Mouse (Mus musculus): Measurements from ENCODE around the gene Myo6.

Myo6 gene

DNA sequence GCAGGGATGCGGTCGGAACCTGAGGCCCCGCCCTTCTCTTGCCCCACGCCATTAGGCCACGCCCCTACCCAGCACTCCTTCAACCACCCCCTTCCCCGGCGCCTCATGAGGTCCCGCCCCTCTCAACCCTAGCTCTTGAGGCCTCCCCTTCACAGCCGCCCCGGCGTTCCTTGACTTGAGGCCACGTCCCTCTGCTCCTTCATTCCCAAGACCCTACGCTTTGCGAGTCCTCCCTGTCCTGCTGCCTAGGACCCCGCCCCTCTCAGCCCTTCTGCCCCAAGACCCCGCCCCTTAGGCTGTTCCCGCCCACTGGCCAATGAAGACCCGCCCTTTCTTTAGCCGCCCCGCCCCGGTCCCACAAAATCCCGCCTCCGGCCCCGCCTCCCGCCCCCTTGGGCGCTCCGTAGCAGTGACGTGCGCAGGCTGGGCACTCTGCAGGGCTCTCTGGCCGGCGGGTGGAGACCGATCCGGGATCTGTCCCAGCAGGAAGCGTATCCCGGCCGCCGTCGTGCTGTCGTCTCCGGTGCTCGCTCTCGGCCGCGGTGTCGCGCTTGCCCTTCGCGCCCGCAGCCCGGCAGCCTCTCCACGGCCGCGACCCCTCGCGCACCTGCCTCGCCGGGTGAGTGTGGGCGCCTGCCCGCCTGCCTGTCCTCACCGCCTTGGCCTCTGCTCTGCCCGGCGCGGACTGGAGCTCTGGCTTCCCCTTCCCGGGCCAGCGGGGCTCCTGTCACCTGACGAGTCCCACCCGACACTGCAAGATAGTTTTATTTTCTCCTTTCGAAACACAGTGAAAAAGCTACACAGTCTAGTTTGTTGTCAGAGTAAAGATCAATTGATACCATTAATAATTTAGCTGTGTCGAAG lies at the start of gene Myo6:
Gene Myo6, plus strand, starts transcription at position 421 of the 864 bp plus-strand sequence.
- peak; percentile 95 to 96 for DNase-seq (ENCODE audit: low spot score in 2 of 2)

DNA sequence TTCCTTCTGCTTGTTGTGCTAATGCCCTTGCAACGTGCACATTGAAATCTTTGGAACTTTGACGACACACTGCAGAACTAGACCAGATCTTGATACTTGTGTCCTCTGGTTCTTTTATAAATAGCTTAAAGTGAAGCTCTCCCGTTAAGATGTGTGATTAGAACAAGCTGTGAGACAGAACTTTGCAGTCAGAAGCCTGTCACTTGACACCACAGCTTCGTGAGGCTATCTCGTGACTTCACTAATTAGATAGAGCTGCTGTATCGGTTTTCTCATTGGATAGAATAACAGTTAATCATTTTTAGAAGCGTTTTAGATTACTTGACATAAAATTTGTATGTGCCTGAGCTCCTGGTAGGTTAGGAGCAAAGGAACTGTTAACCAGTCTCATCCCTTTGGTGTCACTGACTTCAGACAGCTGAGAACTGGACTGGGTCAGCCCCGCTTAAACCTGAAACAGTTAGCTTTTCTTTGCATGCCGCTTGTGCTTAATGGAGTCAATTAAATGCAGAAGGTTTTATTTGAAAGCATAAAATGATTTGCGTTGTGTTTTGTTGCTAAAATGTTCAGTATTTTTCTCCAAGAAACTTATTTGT lies 18.7 kb upstream of the Myo6 start:
- no peak for DNase-seq (ENCODE audit: low spot score in 2 of 2)

DNA sequence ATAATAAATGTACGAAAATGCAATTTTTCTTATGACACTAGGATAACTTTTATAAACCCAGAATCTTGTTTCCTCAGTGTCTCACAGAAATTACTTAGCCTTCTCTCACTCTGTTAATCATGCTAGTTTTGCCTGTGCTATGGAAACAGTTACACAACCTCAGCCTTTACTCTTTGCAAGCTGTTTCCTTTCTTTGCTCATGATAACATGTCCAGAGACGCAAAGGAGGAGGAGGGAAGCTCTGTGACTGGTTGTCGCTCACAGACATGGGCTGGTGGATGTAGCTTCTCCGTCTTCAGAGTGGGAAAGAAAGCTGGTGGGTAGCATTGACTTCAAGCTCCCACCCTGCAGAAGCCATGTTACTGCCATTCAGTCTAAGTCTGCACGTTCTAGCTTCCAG lies 15.2 kb upstream of the Myo6 start:
- no peak for DNase-seq (ENCODE audit: low spot score in 2 of 2)

DNA sequence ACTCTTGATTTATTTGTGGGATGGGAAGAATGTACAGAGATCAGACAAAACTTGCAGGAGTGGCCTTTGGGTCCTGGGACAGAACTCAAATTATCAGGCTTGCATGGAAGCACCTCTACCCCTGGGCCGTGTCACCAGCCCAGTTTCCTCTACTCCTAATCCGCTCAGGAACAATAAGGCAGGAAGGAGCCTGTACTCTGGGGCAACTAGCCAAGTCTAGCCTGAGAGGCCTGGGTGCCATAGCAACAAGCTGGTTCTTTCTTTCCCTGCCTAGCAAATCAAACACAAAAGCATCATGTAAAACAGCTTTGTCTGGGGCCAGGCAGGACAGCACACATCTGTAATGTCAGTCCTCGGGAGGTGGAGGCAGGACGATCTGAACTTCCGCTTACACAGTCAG lies 9.6 kb upstream of the Myo6 start:
- peak; percentile 81 to 84 for DNase-seq (ENCODE audit: low spot score in 2 of 2)

GRCm38 (mm10) chr9:80156780-80157179 lies 8.1 kb upstream of the Myo6 start:
- no peak for DNase-seq (ENCODE audit: low spot score in 2 of 2)

DNA sequence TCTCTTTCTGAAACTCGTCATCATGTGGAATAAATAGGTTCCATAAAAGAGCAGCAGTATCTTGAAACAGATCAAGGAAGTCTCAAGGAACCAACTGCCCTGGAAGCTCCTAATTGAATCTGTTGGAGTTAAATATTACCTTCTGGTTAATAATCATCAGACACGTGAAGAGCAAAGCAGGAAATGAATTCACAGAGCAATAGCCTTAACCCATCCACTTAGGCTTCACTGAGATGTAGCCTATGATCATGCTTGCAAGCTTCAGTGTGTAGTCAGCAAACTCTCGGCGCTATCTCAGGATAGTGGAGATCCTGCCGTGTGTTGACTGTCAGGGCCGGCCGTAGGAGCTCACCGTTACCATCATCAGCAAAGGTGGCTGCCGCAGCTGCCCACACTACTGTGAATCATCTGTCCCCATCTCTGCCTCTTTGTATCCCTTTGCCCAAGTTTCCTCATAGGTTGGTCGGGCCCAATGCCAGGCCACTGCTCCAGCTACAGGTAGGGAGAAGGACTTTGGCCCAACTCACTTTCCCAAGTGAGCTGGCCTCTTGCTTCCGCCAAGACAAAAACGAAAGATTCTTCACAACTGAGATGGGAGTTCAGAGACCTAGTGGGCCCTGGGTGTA lies 6.9 kb upstream of the Myo6 start:
- DNase-seq (ENCODE audit: low spot score in 2 of 2) = no peak

GRCm38 (mm10) chr9:80158937-80159336 lies 5.9 kb upstream of the Myo6 start:
- no peak for DNase-seq (ENCODE audit: low spot score in 2 of 2)

GRCm38 (mm10) chr9:80161451-80161850 lies 3.4 kb upstream of the Myo6 start:
- DNase-seq (ENCODE audit: low spot score in 2 of 2) = no peak

DNA sequence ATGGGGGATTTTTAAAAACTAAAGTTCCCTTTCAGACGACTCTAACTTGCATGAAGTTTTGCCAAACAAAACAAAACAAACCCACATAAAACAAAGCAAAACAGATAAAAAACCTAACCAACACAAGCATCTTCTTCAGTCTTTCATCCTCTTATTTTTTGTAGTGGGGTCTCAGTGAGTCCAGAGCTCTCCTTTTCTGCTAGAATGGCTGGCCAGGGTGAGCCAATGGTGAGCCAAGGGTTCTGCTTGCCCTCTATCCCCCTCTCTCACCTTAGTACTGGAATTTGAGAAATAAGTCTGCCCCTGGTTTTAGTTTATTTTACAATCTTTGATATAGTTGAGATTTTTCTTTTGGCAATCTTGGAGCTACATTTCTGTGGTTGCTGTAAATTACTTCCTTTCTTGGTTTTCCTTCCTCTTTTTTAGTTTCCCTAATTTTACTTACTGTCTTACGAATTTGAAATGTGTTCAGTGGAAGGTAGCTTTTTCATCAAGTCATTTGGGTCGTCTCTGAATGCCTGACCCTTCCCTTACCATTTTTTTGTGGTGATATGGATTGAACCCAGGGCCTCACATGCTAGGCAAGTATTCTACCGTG lies 1.6 kb upstream of the Myo6 start:
- no peak for DNase-seq (ENCODE audit: low spot score in 2 of 2)

DNA sequence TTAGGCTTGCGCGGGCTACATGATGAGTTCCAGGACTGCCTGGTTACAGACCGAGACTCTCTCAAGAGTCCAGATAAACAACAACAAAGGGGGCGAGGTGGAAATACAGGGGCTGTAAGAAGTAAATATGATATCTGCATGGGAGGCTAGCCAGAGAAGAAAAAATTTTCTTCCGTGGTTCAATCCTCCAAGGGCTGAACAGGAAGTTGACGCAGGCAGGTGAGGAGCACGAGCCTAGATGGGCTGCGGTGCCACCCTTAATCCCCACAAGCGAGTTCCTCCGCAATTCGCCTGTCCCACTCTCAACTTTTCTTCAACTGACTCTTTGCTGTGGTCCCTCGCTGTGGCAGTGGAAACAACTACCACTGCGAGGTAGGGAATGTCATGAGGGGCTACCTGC lies 640 bp upstream of the Myo6 start:
- DNase-seq (ENCODE audit: low spot score in 2 of 2) = no peak

DNA sequence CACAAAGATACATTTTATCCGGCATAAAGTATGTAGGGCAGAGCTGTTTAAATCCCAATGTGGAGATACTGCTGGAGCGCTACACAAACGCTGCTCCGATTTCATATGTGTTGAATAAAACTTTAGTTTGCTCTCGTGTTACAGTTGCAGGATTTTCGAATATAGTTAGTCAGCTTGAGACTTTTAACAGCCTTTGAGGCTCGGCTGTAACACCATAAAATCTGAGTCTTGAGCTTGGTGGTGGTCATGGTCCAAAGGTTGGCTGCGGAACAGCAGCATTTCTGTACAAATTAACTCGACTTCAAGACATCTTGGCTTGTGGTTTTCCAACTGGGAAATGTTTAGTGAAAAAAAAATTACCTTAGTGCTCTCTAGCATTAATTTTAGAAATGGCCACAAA lies 859 bp downstream of the Myo6 start:
- no peak for DNase-seq (ENCODE audit: low spot score in 2 of 2)

GRCm38 (mm10) chr9:80166425-80166824 lies 1.6 kb downstream of the Myo6 start:
- DNase-seq (ENCODE audit: low spot score in 2 of 2) = no peak

- DNase-seq (ENCODE audit: low spot score in 2 of 2) = no peak
These were observed 2.3 kb downstream of the Myo6 start for GRCm38 (mm10) chr9:80167089-80167488.

DNA sequence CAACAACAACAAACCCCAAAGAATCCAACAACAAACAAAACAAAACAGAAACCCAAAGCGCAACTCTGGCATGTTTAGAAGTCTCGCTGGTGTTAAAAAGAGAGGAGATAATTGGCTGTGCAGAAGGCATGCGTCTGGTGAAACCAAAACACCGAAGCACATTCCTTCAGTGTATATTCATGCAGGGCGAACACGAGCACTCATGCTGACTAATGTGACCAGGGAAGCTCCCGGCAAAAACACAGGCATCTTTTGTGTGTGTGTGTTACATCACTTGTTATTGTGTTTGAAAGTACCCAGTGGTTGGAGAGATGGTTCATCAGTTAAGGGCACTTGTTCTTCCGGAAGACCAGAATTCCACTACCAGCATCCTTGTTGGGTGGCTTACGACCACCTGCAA lies 4.7 kb downstream of the Myo6 start:
- no peak for DNase-seq (ENCODE audit: low spot score in 2 of 2)

DNA sequence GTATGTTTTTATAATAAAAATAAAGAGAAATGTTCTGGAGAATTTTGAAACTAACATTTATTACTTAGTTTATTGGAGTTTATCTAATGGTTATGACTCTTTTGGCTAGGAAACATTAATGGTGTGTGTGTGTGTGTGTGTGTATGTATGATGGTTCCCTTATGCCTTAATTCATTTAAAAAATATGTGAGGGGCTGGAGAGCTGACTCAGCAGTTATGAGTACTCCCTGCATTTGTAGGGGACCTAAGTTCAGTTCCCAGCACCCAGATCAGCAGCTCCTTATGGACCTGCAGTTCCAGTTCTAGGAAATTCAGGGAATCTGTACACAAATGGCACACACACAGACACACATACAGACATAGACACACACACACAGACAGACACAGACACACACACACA lies 6.4 kb downstream of the Myo6 start:
- no peak for DNase-seq (ENCODE audit: low spot score in 2 of 2)

DNA sequence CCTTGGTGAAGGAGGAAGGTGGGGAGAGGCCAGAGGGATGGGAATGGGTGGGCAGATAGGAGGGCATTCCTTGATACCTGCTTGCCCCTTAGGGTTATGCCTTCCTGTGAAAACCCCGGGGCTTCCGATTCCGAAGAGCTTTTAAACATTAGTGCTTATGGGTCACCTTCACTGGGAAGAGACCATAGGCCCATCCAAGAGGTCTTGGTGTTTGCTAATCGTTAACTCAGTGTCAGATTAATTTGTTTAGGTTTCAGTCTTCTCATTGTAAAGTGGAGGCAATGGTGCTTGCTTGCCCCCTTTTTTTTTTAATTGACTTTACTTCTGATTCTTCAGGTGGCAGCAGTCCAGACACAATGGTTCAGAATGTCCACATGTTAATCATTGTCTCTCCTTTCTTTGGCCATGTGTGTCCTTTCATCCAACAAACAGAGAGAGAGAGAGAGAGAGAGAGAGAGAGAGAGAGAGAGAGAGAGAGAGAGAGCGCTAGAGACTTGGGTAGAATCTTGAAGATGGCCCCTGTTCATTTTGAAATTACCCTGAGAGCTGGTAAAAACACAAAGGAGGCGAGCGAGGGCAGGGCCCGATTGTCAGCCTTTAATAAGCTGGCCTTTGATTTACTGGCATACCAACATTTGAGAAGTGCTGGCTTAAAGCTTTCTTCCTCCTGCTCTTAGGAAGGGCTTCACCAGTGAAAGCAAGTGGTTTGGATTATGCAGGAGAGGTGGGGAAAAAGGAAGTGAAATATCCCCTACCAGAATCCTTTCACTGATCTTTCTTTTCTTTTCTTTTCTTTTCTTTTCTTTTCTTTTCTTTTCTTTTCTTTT lies 7.8 kb downstream of the Myo6 start:
- no peak for DNase-seq (ENCODE audit: low spot score in 2 of 2)

DNA sequence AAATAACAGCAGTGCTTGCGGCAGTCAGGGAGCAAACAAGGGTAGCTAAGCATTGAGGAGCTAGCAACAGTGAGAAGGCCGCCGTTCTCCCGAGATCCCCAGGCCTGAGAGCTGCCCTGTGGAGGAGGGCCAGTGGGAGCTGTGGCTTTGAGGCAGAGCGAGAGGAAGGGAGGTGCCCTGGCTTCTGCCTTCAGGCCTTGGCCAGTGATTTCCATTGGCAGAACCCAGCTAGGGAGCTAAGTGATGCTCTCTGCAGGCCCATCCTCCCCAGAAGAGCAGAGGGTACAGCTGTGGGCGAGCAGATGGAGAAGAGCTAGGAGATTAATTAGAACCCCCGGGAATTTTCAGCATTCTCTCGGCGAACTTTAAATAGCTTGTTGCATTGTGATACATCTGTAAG lies 8.8 kb downstream of the Myo6 start:
- peak; percentile 63 to 64 for DNase-seq (ENCODE audit: low spot score in 2 of 2)

DNA sequence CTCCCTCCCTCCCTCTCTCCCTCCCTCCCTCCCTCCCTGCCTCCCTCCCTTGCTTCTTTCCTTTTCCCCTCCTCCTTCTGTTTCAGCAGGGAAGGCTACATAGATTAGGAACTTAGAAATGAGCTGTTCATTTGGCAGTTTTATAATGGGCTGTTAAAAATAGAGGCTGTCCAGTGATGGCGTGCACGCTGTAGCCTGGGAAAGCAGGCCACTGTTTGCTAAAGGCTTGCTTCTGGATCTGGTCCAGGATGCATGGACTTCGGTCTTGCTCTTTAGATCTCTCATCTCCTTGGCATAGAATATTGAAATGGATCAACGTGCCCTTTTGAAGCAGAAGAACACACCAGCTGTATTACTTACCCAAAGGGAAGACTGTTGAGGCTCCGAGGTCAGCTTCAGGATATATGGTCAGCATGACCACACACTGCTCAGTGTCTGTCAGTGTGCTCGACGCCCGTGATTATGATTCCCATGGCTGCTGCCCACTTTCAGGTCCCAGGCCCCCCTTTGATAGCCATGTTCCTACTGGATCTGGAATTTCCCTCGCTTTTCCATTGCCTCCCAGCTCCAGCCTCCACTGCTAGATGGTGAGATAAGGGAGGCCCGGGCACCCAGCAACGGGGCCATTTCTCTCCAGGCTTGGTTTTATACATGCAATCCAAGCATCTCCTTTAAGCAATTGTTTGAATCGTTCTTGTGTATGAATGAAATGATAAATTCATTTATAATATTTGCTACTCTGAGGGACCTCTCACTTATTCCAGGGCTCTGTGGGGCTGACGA lies 12.1 kb downstream of the Myo6 start:
- DNase-seq (ENCODE audit: low spot score in 2 of 2) = no peak

DNA sequence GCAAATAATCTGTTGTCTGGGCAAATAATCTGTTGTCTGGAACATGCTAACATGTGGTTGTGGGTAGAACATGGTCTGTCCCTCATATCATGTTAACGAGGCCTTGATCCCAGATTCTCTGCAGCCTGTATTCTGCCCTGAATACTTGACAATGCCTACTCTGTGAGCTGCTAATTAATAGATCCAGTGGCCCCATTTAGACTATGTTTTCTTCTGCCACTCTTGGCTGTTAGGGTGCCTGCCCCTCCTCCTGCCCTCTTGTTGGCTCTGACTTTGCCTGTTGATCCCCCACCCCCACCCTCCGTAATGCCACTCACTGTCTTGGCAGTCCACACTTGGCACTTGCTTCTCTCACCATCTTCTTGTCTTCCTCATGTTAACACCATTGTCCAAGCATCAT lies 13.8 kb downstream of the Myo6 start:
- DNase-seq (ENCODE audit: low spot score in 2 of 2) = peak; percentile 26 to 47

DNA sequence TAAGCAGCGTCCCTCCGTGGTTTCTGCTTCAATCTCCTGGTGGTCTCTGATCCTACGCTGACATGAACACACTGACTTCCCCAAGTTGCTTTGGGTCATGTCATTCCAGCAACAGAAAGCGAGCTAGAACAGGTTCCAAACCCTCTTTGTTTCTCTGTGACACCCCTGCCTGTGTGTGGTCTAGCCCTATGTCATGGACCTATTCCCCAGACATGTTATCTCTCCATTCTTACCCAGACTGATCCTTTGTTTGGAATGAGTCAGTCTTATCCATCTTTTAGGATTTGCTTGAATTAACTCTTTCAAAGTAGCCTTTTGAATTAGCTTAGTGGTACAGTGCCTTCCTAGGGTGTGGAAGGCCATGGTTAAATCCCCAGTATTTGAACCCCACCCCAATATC lies 14.9 kb downstream of the Myo6 start:
- no peak for DNase-seq (ENCODE audit: low spot score in 2 of 2)

DNA sequence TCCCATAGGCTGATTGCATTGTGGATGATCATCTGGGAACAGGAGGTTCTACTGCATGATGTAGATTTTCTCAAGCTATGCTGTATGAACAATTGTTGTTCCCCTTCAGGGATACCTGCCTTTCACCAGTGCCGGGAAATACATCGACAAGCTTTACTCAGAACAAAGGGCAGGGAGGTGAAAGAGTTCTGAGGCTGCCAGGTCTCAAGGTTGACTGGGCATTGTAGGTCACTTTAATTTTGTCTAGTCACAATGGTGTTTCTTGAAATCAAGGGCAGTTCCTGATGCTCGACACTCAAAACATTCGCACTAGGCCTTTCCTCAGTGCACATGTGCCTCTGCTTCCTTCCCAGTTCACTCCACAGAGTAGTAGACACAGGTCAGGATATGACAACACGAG lies 15.9 kb downstream of the Myo6 start:
- DNase-seq (ENCODE audit: low spot score in 2 of 2) = no peak
